Mouse (Mus musculus) heart, adult 2 months (tissue): Measurements from ENCODE around the gene Hist1h4a. TPM values are rescaled to one million over a fixed set of nuclear protein-coding genes. Genes with fewer than 3 reads are reported as not detected.
A peak's percentile ranks its signal among the peaks of the same experiment; 100 is the strongest.
"Not testable (repeated sequence)": the region's sequence is repeated elsewhere in the genome, so short reads cannot be mapped to it uniquely, and the experiment has no call there.

ENCODE experiments used
- DNase-seq, 2 experiments: peaks; one replicate each; pipeline ENCODE4 v3.0.0; 2021
- H3K27ac ChIP-seq: fragments of 200-600 bp; 2 replicates; pipeline ENCODE4 v1.8.1; 2022
- H3K27me3 ChIP-seq: fragments of 200-500 bp; 2 replicates; pipeline ENCODE4 v1.6.1; 2012; ENCODE audit warnings: mild to moderate bottlenecking, low read length, inconsistent platforms, mixed read lengths; ENCODE audit not compliant: control insufficient read depth, insufficient read depth
- H3K36me3 ChIP-seq: fragments of 200-500 bp; 2 replicates; pipeline ENCODE4 v1.6.1; 2012; ENCODE audit warnings: low read length, inconsistent platforms; ENCODE audit not compliant: control insufficient read depth, insufficient read depth
- H3K4me1 ChIP-seq: fragments of 200-500 bp; 2 replicates; pipeline ENCODE4 v1.6.1; 2011; ENCODE audit warnings: low read length; ENCODE audit not compliant: control insufficient read depth, insufficient read depth
- H3K4me3 ChIP-seq: fragments of 200-600 bp; 2 replicates; pipeline ENCODE4 v1.8.1; 2022
- H3K79me2 ChIP-seq: fragments of 200-500 bp; replicated peaks from 2 replicates; pipeline ENCODE4 v1.6.1; 2012; ENCODE audit warnings: mild to moderate bottlenecking, inconsistent platforms, low read length, moderate library complexity, mixed read lengths; ENCODE audit not compliant: control insufficient read depth, insufficient read depth
- H3K9ac ChIP-seq: fragments of 200-500 bp; 2 replicates; pipeline ENCODE4 v1.6.1; 2012; ENCODE audit warnings: low read depth, mild to moderate bottlenecking, control low read depth, inconsistent platforms, low read length, mixed read lengths
- CTCF ChIP-seq: fragments of 200-600 bp; IDR thresholded peaks from 2 replicates; pipeline ENCODE4 v1.8.1; 2022; ENCODE audit warnings: antibody characterized with exemption, mild to moderate bottlenecking, moderate library complexity
- EP300 ChIP-seq: fragments of 200-500 bp; IDR thresholded peaks from 2 replicates; pipeline ENCODE4 v1.6.1; 2011; ENCODE audit warnings: low read depth, low read length, control low read depth; ENCODE audit not compliant: insufficient read depth
- POLR2A ChIP-seq: fragments of 200-500 bp; IDR thresholded peaks from 2 replicates; pipeline ENCODE4 v1.6.1; 2011; ENCODE audit warnings: mild to moderate bottlenecking, low read depth, low read length, control low read depth; ENCODE audit not compliant: insufficient read depth
- WGBS: fragments of 180-500 bp; shearing (Covaris S2); methylation state at CpG from one replicate; pipeline ENCODE4 v1.1.7; 2018; 5-methylcytosine and 5-hydroxymethylcytosine counted together
- intact Hi-C: fragments of 180-260 bp; cut with DNase I; formaldehyde crosslinking; loops from one replicate; pipeline ENCODE4 v1.15.1; 2025
- polyA plus RNA-seq: library from polyadenylated mRNA; depleted of rRNA; stranded (reverse); fragments of >200 nt; gene quantifications from 2 replicates; pipeline ENCODE4 v1.2.3, GENCODE M21; 2012
- total RNA-seq, 2 experiments: library from RNA; stranded (reverse); gene quantifications; 2 replicates each; pipeline ENCODE4 v1.2.3; 2021

The Hist1h4a gene
- total and polyA plus RNA-seq, 3 experiments: 0.47 to 7.2 (median 6.2) TPM

DNA sequence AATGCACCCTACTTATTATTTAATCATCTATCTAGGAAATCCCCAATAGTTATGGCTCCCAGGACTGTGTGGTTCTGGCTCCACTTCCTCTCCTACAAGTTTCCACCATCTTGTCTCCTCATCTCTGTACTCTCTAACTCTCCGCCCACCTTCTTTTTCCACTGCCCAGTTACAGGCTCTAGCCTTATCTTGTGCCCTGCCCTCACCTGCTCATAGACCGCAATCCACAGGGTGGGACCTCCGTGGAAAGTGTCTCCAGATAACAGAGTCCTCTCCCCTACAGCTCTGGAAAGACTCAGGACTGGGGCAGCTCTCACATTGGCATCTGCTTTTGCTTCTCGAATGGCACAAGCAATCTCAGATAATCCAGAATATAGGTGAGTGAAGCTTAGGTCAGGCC, 18.0 kb upstream of the Hist1h4a start:
- DNase-seq: no peak
- H3K4me1 ChIP-seq: no peaks in the 10 kb centered on the region
- H3K27ac ChIP-seq: no peak overlapping the region
- H3K4me3 ChIP-seq: no peak overlapping the region
- no peaks in the 10 kb centered on the region for H3K27me3 ChIP-seq
- no peaks in the 10 kb centered on the region for H3K36me3 ChIP-seq
- WGBS: 72% methylated on average over 4 of the region's 4 CpGs
- no peak overlapping the region for H3K9ac ChIP-seq
- intact Hi-C loops: no loop called here
- TF ChIP-seq CTCF: no peak
- no peak for TF ChIP-seq EP300
- no peaks in the 10 kb centered on the region for H3K79me2 ChIP-seq

DNA sequence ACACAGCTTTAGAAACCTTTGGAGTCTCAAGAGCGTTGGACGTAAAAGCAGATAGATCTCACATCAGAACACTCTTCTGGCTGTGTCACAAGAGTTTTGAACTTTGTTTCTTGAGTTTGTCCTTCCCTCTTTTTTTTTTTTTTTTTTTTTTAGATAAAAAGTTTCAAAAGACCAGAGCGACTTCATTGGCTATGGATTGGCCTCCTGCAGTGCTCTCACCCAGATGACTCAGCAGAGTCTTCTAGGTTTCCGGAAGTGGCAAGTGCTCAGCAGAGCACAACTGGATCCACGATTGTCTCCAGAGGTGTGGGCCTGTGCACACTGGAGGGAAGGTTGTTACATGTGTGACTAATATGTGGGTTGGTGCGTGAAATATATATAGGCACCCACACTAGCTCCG, 17.3 kb upstream of the Hist1h4a start:
- 90% methylated on average over 7 of the region's 7 CpGs for WGBS

DNA sequence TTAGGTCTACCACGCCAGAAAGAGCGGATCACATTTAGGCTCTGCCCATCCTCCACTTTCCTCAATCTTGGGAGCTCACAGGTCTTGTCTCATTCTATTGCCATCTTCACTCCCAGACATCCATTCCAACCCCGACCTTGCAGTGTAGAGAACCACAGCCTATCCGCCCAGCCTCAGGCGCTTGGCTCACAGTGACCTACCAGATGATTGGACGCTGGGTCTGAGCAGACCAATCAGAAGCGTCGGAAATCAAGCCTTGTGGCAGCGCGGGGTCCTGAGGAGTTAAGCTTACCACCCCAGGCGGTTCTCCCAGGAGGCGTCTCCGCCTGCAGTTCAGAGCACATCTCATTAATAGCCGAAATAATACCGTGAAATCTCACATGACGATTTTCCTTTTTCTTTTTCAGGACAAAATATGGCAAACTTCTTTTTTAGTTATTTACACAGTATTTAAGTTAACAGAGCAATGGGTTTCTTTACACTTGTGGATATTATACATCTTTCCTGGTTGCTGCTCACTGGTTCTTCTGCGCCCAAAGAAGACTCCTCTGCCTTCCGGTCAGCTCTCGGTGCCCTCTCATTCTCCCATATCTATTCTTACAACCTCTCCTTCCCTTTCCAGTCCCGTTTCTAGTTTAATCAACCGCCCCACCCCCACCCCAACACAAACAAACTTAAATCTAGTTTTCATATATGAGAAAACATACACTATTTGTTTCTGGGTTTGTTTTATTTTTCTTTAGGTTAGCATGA, 11.7 kb upstream of the Hist1h4a start:
- intact Hi-C loops: no loop called here
- no peak overlapping the region for H3K9ac ChIP-seq
- no peaks in the 10 kb centered on the region for H3K27me3 ChIP-seq
- H3K4me1 ChIP-seq: peaks cover 1% of the 10 kb centered on the region; the same call in 1 of the 2 replicates
- WGBS: 13% methylated on average over 21 of the region's 21 CpGs
- TF ChIP-seq CTCF: no peak
- no peak for TF ChIP-seq POLR2A
- TF ChIP-seq EP300: no peak
- no peak overlapping the region for H3K27ac ChIP-seq
- no peaks in the 10 kb centered on the region for H3K79me2 ChIP-seq
- no peak overlapping the region for H3K4me3 ChIP-seq
- no peaks in the 10 kb centered on the region for H3K36me3 ChIP-seq
- peak; percentile 24 to 37 for DNase-seq

More for the DNA sequence above, 17.3 kb upstream of the Hist1h4a start:
- Histone ChIP-seq H3K36me3 (no peaks in the 10 kb centered on the region), H3K27ac (no peak overlapping the region), H3K4me1 (no peaks in the 10 kb centered on the region), H3K9ac (no peak overlapping the region), H3K27me3 (no peaks in the 10 kb centered on the region), H3K79me2 (no peaks in the 10 kb centered on the region), H3K4me3 (no peak overlapping the region)
- no peak for TF ChIP-seq EP300
- no peak for TF ChIP-seq CTCF
- TF ChIP-seq POLR2A: no peak
- intact Hi-C loops: no loop called here
- DNase-seq: no peak

DNA sequence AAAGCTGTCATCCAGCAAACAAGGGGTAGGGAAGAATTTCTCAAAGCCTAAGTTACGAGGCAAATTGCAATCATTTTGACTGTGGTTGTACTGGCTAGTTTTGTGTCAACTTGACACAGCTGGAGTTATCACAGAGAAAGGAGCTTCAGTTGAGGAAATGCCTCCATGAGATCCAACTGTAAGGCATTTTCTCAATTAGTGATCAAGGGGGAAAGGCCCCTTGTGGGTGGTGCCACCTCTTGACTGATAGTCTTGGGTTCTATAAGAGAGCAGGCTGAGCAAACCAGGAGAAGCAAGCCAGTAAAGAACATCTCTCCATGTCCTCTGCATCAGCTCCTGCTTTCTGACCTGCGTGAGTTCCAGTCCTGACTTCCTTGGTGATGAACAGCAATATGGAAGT, 8.6 kb upstream of the Hist1h4a start, which contains the start of gene Trim38:
Gene Trim38 (plus strand): TSS at position 301 of the 400 bp plus-strand sequence.
- H3K4me1 ChIP-seq, DNase-seq, H3K9ac ChIP-seq, H3K27ac ChIP-seq, H3K36me3 ChIP-seq, H3K4me3 ChIP-seq, H3K27me3 ChIP-seq, H3K79me2 ChIP-seq: not testable (repeated sequence)
- intact Hi-C loops: loop anchor here (10.0 kb wide), 1 partner anchor 405 kb away; the partner anchor contains the start of gene Zfp322a
- 93% methylated on average over 2 of the region's 2 CpGs for WGBS

DNA sequence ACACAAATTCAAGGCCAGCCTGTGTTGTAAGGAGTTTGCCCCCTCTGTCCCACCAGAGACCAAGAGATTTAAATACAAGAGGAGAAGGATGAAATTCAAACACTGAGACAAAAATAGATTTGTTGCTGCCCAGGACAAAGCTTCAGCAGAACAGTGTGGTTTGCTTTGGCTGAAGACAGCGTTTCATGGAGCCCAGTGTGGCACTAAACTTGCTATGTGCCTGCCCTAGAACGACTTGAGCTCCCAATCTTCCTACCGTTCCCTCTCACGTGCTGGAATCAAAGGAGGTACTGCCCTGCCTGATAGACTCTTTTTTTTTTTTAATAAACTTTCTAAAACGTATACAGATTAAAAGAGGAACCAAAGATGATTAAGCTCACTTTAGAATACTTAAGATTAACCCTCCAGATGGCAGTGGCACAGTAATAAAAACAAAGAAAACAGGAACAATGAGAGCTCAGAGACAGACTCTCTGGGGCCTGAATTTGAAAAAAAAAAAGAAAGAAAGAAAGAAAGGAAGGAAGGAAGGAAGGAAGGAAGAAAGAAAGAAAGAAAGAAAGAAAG, 7.9 kb upstream of the Hist1h4a start:
- intact Hi-C loops: loop anchor here (10.0 kb wide), 1 partner anchor 404 kb away; the partner anchor contains the start of gene Zfp322a
- H3K4me3 ChIP-seq: no peak overlapping the region
- peaks cover 1% of the 10 kb centered on the region; the same call in 1 of the 2 replicates for H3K4me1 ChIP-seq
- whole genome bisulfite sequencing: 29% methylated on average over 5 of the region's 5 CpGs
- H3K27ac ChIP-seq: no peak overlapping the region
- no peak for DNase-seq
- H3K79me2 ChIP-seq: no peaks in the 10 kb centered on the region
- H3K36me3 ChIP-seq: no peaks in the 10 kb centered on the region
- H3K27me3 ChIP-seq: no peaks in the 10 kb centered on the region
- no peak overlapping the region for H3K9ac ChIP-seq
- TF ChIP-seq POLR2A (no peak), EP300 (no peak), CTCF (no peak)

DNA sequence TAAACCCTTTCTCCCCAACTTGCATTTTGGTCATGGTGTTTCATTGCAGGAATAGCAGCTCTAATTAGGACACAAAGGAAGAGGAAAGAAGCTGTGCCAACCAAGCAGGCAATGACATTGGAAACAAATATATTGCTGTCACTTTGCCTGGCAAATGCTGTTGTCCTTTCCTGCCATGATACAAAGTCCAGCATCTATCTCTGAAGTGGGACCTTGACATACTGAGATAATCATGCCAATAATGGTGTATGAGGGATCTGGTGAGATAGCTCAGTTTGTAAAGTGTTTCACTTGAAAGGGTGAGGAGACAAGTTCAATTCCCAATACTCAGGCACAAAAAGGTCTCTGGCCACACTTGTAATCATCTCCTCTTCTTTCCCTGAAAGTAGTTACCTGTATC, 5.7 kb upstream of the Hist1h4a start:
- no peak for DNase-seq
- no peak overlapping the region for H3K4me3 ChIP-seq
- TF ChIP-seq EP300: no peak
- TF ChIP-seq CTCF: no peak
- no peak for TF ChIP-seq POLR2A
- no peak overlapping the region for H3K27ac ChIP-seq
- no peak overlapping the region for H3K9ac ChIP-seq
- intact Hi-C loops: loop anchor here (10.0 kb wide), 1 partner anchor 402 kb away; the partner anchor contains the start of gene Zfp322a
- H3K27me3 ChIP-seq: no peaks in the 10 kb centered on the region
- H3K36me3 ChIP-seq: peaks cover 2% of the 10 kb centered on the region; the same call in 1 of the 2 replicates
- H3K4me1 ChIP-seq: peaks cover 1% of the 10 kb centered on the region; the same call in 1 of the 2 replicates
- no peaks in the 10 kb centered on the region for H3K79me2 ChIP-seq
